Mouse (Mus musculus) kidney, embryonic 14.5 days (tissue): ENCODE measurements around the gene Adam11. TPM values are rescaled to one million over a fixed set of nuclear protein-coding genes. Genes with fewer than 3 reads are reported as not detected.

Experiments used
- ATAC-seq: fragments of 200-750 bp; cut with Nextera tagmentation; 2 replicates; pipeline ENCODE4 v1.8.0; 2017; ENCODE audit warnings: moderate number of reproducible peaks, mild to moderate bottlenecking, moderate TSS enrichment, moderate library complexity; ENCODE audit not compliant: low FRiP score, low TSS enrichment
- H3K27ac ChIP-seq: fragments of 300-500 bp; sonication (generic); 2 replicates; pipeline ENCODE4 v1.5.1; 2014; ENCODE audit warnings: low read depth, mild to moderate bottlenecking, low read length, moderate library complexity, mixed read lengths
- H3K27me3 ChIP-seq: fragments of 300-500 bp; sonication (generic); 2 replicates; pipeline ENCODE4 v1.6.1; 2014; ENCODE audit warnings: mild to moderate bottlenecking, low read length; ENCODE audit not compliant: control insufficient read depth, insufficient read depth
- H3K36me3 ChIP-seq: fragments of 300-500 bp; sonication (generic); 2 replicates; pipeline ENCODE4 v1.6.1; 2014; ENCODE audit warnings: low read length, mixed read lengths; ENCODE audit not compliant: control insufficient read depth, insufficient read depth
- H3K4me1 ChIP-seq: fragments of 300-500 bp; sonication (generic); 2 replicates; pipeline ENCODE4 v1.6.1; 2014; ENCODE audit warnings: low read length, mixed read lengths; ENCODE audit not compliant: control insufficient read depth, insufficient read depth
- H3K4me2 ChIP-seq: fragments of 300-500 bp; sonication (generic); replicated peaks from 2 replicates; pipeline ENCODE4 v1.6.1; 2014; ENCODE audit warnings: low read depth, mild to moderate bottlenecking, low read length
- H3K4me3 ChIP-seq: fragments of 300-500 bp; sonication (generic); 2 replicates; pipeline ENCODE4 v1.5.1; 2014; ENCODE audit warnings: mild to moderate bottlenecking, low read length
- H3K9ac ChIP-seq: fragments of 300-500 bp; sonication (generic); 2 replicates; pipeline ENCODE4 v1.6.1; 2014; ENCODE audit warnings: low read depth, mild to moderate bottlenecking, low read length, moderate library complexity
- H3K9me3 ChIP-seq: fragments of 300-500 bp; sonication (generic); 2 replicates; pipeline ENCODE4 v1.6.1; 2016; ENCODE audit warnings: low read length; ENCODE audit not compliant: control insufficient read depth
- WGBS: fragments of 180-500 bp; shearing (Covaris S2); extraction: QIAGEN DNeasy Blood & Tissue Kit; methylation state at CpG from one replicate; pipeline ENCODE4 v1.1.7; 2014; 5-methylcytosine and 5-hydroxymethylcytosine counted together
- polyA plus RNA-seq: library from polyadenylated mRNA; unstranded; fragments of >200 nt; fragmentation: Nextera tagmentation; extraction: Ambion mirVana; gene quantifications from 2 replicates; pipeline ENCODE4 v1.2.1, GENCODE M21; 2014

The Adam11 gene
- polyA plus RNA-seq, 1 experiment from 2014 or later: 7.8 TPM

DNA sequence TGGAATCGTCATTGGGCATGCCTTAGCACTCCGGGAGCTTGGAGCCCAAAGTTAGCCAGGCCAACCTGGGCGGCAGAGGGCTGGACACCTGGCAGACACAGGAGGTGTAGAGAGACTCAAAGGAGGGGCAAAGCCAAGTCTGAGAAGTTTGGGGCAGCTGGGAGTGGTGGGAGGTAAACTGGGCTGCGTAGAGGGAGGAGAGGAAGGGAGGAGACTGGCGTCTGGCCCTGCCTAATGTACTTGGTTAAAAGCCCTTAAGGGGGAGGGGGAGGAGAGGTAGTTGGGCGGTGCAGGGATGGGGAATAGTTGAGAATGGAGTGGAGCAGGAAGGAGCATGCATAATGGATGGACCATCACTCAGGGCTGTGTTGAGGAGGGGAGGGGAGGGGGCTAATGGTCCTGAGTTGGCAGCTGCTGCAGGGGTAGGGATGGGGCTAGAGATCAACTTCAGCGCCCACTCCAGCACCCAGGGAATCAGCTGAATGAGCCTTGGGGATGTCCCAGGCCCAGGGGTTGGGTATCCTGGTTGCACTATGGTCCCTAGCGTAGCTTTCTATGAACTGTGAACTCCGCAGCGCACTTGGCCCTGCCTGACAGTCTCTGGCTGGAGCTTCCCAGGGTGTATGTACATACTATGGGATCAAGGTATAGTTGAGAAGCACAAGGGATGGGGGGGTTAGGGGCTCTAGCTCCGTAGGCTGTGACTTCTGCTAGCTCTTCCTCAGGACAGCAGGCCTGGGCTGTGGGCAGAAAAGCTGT is 1.9 kb downstream of the Adam11 start:
- no peak overlapping the region for H3K4me3 ChIP-seq
- no peaks in the 10 kb centered on the region for H3K9me3 ChIP-seq
- 55% methylated on average over 11 of the region's 11 CpGs for WGBS
- H3K36me3 ChIP-seq: no peaks in the 10 kb centered on the region
- peaks cover 13% of the 10 kb centered on the region for H3K4me1 ChIP-seq
- ATAC-seq: no peak
- H3K27me3 ChIP-seq: peaks cover 15% of the 10 kb centered on the region
- H3K4me2 ChIP-seq: no peak overlapping the region
- H3K27ac ChIP-seq: no peak overlapping the region
- H3K9ac ChIP-seq: no peak overlapping the region

DNA sequence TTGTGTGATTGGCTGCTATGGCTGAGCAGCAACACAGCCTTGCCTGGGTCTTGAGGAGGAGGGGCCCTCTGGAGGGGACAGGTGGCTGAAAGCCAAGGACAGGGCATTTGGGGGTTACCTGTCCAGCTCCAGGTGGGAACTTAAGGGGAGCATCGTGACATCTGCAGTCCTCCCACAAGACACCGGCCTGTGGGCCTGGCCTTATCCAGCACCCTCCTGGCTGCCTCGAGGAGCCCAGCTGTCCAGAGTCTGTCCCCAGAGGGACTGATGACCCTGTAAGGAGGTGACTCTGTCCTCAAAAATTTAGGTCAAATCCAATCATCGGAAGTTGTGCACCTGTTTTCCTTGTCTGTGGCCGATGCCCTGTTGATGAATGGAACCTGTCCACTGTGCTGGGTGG is 4.2 kb downstream of the Adam11 start:
- Histone ChIP-seq H3K27ac (no peak overlapping the region), H3K4me3 (no peak overlapping the region), H3K9me3 (no peaks in the 10 kb centered on the region), H3K4me2 (no peak overlapping the region), H3K4me1 (peaks cover 19% of the 10 kb centered on the region), H3K27me3 (peaks cover 7% of the 10 kb centered on the region; the same call in 1 of the 2 replicates), H3K36me3 (no peaks in the 10 kb centered on the region), H3K9ac (no peak overlapping the region)
- ATAC-seq: no peak
- 80% methylated on average over 5 of the region's 5 CpGs for WGBS

DNA sequence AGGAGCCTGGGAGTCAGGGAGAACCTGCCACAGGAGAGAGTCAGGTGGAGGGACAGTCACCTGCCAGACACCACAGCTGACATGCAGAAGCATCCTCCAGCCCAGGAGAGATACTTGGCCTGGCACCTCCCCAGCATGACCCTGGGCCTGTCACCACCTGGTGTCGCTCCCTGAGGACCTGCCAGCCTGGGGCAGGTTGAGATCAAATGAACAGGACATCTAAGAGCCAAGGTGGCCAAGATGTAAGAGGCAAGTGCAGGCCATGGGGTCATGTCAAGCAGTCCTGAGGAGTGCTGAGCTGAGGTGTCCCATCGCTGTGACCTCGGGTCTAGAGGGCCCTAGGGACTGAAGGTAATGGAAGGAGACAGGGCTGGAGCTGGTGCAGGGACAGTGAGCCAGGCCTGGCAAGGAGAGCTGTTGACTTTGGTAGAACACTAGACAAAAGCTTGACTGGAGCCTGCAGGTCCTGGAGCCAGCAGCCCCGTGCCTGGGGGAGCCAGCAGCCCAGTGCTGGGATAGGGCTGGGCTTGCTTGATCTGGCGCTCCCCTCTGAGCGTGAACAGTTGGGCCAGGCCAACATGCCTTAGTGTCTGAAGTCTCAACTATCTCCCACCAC is 5.9 kb downstream of the Adam11 start:
- H3K27me3 ChIP-seq: peaks cover 6% of the 10 kb centered on the region; the same call in 1 of the 2 replicates
- H3K4me2 ChIP-seq: no peak overlapping the region
- no peak overlapping the region for H3K4me3 ChIP-seq
- H3K36me3 ChIP-seq: no peaks in the 10 kb centered on the region
- no peaks in the 10 kb centered on the region for H3K9me3 ChIP-seq
- ATAC-seq: no peak
- no peak overlapping the region for H3K9ac ChIP-seq
- H3K4me1 ChIP-seq: peaks cover 28% of the 10 kb centered on the region
- H3K27ac ChIP-seq: no peak overlapping the region
- WGBS: 68% methylated on average over 6 of the region's 6 CpGs

DNA sequence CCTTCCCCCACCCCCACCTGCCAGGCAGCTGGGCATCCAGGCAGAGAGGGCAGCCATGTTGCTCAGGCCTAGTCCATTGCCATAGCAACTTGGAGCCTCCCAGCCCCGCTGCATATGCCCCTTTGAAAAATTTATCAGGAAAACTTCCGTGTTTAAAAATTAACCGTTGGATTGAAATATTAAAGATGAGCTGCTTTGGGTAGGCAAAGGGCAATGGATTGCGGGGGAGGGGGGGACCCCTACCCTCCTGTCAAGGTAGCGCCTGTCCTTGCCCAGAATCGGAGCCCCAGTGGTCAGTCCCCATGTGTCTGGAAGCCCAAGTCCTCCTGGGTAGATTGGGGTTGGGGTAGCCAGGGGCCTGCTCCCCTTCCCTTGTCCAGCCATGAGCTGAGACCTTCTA is 7.9 kb downstream of the Adam11 start:
- Histone ChIP-seq H3K36me3 (no peaks in the 10 kb centered on the region), H3K27me3 (no peaks in the 10 kb centered on the region; the same call in 1 of the 2 replicates), H3K9me3 (no peaks in the 10 kb centered on the region), H3K4me3 (no peak overlapping the region), H3K4me1 (peaks cover 21% of the 10 kb centered on the region), H3K9ac (no peak overlapping the region), H3K4me2 (no peak overlapping the region), H3K27ac (no peak overlapping the region)
- no peak for ATAC-seq
- 80% methylated on average over 6 of the region's 6 CpGs for WGBS

DNA sequence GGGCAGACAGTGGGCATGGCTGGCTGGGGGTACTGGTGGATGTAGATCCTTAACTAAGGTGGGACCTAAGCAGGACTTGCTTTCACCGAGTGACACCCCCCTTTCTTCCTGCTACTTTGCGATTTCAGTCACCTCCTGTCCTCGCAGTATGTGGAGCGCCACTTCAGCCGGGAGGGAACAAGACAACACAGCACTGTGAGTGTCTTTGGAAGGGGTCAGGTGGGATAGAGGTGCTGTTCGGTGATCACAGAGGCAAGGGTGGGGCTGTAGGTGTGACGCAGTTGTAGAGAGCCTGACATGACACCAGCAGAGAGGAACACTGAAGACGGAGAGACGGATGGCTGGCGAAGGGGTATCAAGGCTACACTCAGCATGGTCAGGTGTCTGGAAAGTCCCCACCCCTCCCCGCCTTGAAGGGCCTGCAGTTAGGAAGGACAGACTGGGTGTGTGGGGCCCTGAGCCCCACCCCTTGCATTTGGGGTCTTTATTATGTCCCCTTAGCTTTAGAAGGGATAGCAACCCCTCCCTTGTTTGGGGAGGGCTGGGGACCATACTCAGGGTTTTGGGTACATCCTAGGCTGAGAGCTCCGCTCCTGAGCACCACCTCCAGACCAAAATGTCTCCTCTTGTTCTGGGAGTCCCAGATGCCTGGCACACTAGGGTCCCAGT is 8.9 kb downstream of the Adam11 start:
- Histone ChIP-seq H3K4me2 (no peak overlapping the region), H3K9me3 (no peaks in the 10 kb centered on the region), H3K4me1 (peaks cover 24% of the 10 kb centered on the region), H3K36me3 (no peaks in the 10 kb centered on the region), H3K9ac (no peak overlapping the region), H3K4me3 (no peak overlapping the region), H3K27me3 (no peaks in the 10 kb centered on the region; the same call in 1 of the 2 replicates), H3K27ac (no peak overlapping the region)
- WGBS: 78% methylated on average over 12 of the region's 12 CpGs
- ATAC-seq: no peak

DNA sequence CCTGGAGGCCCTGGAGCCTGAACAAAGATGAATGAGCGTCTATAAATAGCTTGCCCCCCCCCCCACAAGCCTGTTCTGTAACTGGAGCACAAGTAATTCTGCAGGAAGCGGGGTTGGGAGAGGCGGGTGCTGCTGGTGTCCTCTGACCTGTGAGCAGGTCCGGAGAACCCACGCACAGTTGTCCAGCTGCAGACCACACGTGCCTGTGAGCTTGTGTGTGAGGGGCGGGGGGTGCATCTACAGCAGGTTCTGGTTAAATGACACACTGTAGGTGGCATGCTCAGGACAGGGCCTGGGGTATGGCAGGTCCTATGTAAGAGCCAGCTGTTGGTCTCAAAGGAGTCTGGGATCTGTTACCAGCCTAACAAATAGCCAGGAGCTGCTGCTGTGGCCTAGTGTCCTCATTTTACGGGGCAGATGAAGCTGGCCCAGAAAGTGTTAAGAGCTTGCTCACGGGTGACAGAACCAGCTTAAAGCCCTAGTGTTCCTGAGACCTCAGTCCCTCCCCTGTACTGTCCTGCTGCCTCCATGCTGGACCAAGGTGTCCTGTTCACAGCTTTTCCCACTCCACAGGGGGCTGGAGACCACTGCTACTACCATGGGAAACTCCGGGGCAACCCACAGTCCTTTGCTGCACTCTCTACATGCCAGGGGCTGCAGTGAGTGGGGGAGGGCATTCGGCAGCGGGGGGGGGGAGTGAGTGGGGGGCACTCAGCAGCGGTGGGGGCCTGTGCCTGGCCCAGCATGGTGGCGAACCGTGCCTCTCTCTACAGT is 9.6 kb downstream of the Adam11 start:
- H3K4me1 ChIP-seq: peaks cover 31% of the 10 kb centered on the region
- no peaks in the 10 kb centered on the region; the same call in 1 of the 2 replicates for H3K27me3 ChIP-seq
- no peaks in the 10 kb centered on the region for H3K36me3 ChIP-seq
- H3K27ac ChIP-seq: peak overlapping the region; percentile 47; the same call in 1 of the 2 replicates
- ATAC-seq: no peak; the same call in 1 of the 2 replicates
- 31% methylated on average over 15 of the region's 15 CpGs for WGBS
- H3K9ac ChIP-seq: 0 out of 2 replicates have a peak overlapping the region, but pooled peaks have one; percentile 7
- no peak overlapping the region for H3K4me3 ChIP-seq
- H3K4me2 ChIP-seq: no peak overlapping the region
- H3K9me3 ChIP-seq: no peaks in the 10 kb centered on the region

DNA sequence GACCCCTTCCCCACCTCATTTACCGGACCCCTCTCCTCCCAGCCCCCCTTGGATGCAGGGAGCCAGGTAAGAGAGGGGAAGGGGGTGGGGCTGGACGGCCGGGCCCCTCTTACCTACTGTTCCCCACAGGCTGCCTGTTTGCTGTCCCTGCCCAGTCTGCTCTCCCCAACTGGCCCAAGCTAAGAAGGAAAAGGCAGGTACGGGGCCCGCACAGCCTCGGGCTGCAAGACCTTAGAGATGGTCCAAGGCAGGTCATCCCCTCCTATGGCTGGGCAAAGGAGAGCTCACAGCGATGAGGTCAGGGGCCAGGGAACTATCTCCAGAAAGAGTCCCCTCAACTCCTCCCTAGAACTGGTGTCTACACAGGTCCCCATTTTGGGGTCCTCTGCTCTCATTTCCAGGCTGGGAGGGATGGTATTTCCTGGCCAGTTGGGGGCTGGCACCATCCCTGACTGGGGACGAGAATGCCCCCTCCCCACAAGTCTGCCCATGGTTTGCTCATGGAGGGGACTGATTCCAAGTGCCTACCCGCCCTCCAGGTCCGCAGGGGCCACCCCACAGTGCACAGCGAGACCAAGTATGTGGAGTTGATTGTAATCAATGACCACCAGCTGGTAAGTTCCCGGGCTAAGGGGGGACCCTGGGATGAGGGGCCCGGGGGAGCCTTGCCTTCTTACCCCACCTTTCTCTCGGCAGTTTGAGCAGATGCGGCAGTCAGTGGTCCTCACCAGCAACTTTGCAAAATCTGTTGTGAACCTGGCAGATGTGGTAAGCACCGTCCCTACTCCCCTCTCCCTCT is 10.9 kb downstream of the Adam11 start:
- Histone ChIP-seq H3K9ac (no peak overlapping the region), H3K4me2 (no peak overlapping the region), H3K36me3 (no peaks in the 10 kb centered on the region; the same call in 1 of the 2 replicates), H3K27me3 (no peaks in the 10 kb centered on the region; the same call in 1 of the 2 replicates), H3K4me1 (peaks cover 31% of the 10 kb centered on the region), H3K4me3 (no peak overlapping the region), H3K9me3 (no peaks in the 10 kb centered on the region), H3K27ac (no peak overlapping the region)
- 36% methylated on average over 16 of the region's 16 CpGs for WGBS
- ATAC-seq: no peak
